8 mouse cellular contexts compared by ENCODE assay signal in genomic region chr1:146494681-146495331, GRCm38 (mm10). TPM values are rescaled to one million over a fixed set of nuclear protein-coding genes. Genes with fewer than 3 reads are reported as not detected.
DNase-seq lines count a peak whose midpoint lies in the region; ATAC-seq and TF ChIP-seq lines count a peak whose summit lies in the region.

TSS of gene Brinp3 (plus strand) at chr1:146494760.

- H3K4me2 ChIP-seq in lung, embryonic 15.5 days: peak within 1 kb of the TSS; percentile 46
- H3K4me2 ChIP-seq in hindbrain, postnatal 0 days (ENCODE audit: low read depth, low read length): peak within 1 kb of the TSS; percentile 80
- peak within 1 kb of the TSS; percentile 59 for H3K4me2 ChIP-seq in liver, postnatal 0 days (ENCODE audit: low read depth, low read length)
- peak within 1 kb of the TSS; percentile 56 for H3K4me2 ChIP-seq in stomach, embryonic 16.5 days (ENCODE audit: low read depth, low read length)

- peaks cover 39% of the 10 kb centered on the region for H3K27me3 ChIP-seq in lung, embryonic 15.5 days
- H3K27me3 ChIP-seq in embryonic facial prominence, embryonic 10.5 days (replicated peaks; ENCODE audit: low read depth, poor library complexity, severe bottlenecking): peaks cover 54% of the 10 kb centered on the region
- no peaks in the 10 kb centered on the region for H3K27me3 ChIP-seq in hindbrain, postnatal 0 days (ENCODE audit: insufficient read depth, low read length)
- peaks cover 23% of the 10 kb centered on the region for H3K27me3 ChIP-seq in liver, postnatal 0 days (ENCODE audit: insufficient read depth, low read length)
- peaks cover 11% of the 10 kb centered on the region; the same call in 1 of the 2 replicates for H3K27me3 ChIP-seq in stomach, embryonic 16.5 days (ENCODE audit: control insufficient read depth, insufficient read depth, low read length)
- no peaks in the 10 kb centered on the region for H3K27me3 ChIP-seq in thymus, adult 2 months (ENCODE audit: control insufficient read depth, insufficient read depth, low read length)

- H3K36me3 ChIP-seq in lung, embryonic 15.5 days: no peaks in the 10 kb centered on the region
- H3K36me3 ChIP-seq in embryonic facial prominence, embryonic 10.5 days (replicated peaks): no peaks in the 10 kb centered on the region
- no peaks in the 10 kb centered on the region for H3K36me3 ChIP-seq in hindbrain, postnatal 0 days (ENCODE audit: insufficient read depth, low read length)
- H3K36me3 ChIP-seq in liver, postnatal 0 days (replicated peaks; ENCODE audit: insufficient read depth, low read length): no peaks in the 10 kb centered on the region
- no peaks in the 10 kb centered on the region for H3K36me3 ChIP-seq in stomach, embryonic 16.5 days (ENCODE audit: control insufficient read depth, insufficient read depth, low read length)
- no peaks in the 10 kb centered on the region for H3K36me3 ChIP-seq in thymus, adult 2 months (ENCODE audit: control insufficient read depth, insufficient read depth, low read length)

- TF ChIP-seq POLR2A in thymus, adult 2 months (IDR thresholded peaks at IDR 0.05; ENCODE audit: control insufficient read depth, extremely low read depth, insufficient read depth, low read length, poor library complexity): no peak

- no peak for TF ChIP-seq EP300 in liver, postnatal 0 days (IDR thresholded peaks at IDR 0.05; ENCODE audit: low read depth)

- no peak within 1 kb of the TSS for H3K27ac ChIP-seq in lung, embryonic 15.5 days
- no peak within 1 kb of the TSS for H3K27ac ChIP-seq in embryonic facial prominence, embryonic 10.5 days (replicated peaks)
- peak within 1 kb of the TSS; percentile 78 for H3K27ac ChIP-seq in hindbrain, postnatal 0 days
- no peak within 1 kb of the TSS for H3K27ac ChIP-seq in liver, postnatal 0 days (ENCODE audit: low read depth)
- no peak within 1 kb of the TSS for H3K27ac ChIP-seq in stomach, embryonic 16.5 days (ENCODE audit: low read length)
- H3K27ac ChIP-seq in thymus, adult 2 months (ENCODE audit: control insufficient read depth, insufficient read depth, low read length): no peak within 1 kb of the TSS

- H3K4me1 ChIP-seq in lung, embryonic 15.5 days: peaks cover 8% of the 10 kb centered on the region; the same call in 1 of the 2 replicates
- peaks cover 23% of the 10 kb centered on the region for H3K4me1 ChIP-seq in embryonic facial prominence, embryonic 10.5 days
- H3K4me1 ChIP-seq in hindbrain, postnatal 0 days (ENCODE audit: insufficient read depth, low read length): 0 out of 2 replicates have a peak, but pooled peaks cover 3% of the 10 kb centered on the region
- H3K4me1 ChIP-seq in liver, postnatal 0 days (ENCODE audit: insufficient read depth): 0 out of 2 replicates have a peak, but pooled peaks cover 2% of the 10 kb centered on the region
- no peaks in the 10 kb centered on the region for H3K4me1 ChIP-seq in stomach, embryonic 16.5 days (ENCODE audit: control insufficient read depth, insufficient read depth, low read length)
- H3K4me1 ChIP-seq in thymus, adult 2 months (replicated peaks; ENCODE audit: control insufficient read depth, insufficient read depth, low read length): no peaks in the 10 kb centered on the region

- no peaks in the 10 kb centered on the region for H3K9me3 ChIP-seq in lung, embryonic 15.5 days
- no peaks in the 10 kb centered on the region for H3K9me3 ChIP-seq in embryonic facial prominence, embryonic 10.5 days
- H3K9me3 ChIP-seq in hindbrain, postnatal 0 days (ENCODE audit: low read length): no peaks in the 10 kb centered on the region
- H3K9me3 ChIP-seq in liver, postnatal 0 days (ENCODE audit: low read length): no peaks in the 10 kb centered on the region
- H3K9me3 ChIP-seq in stomach, embryonic 16.5 days (replicated peaks; ENCODE audit: control insufficient read depth, low read length): no peaks in the 10 kb centered on the region

- no peak for ATAC-seq in lung, embryonic 15.5 days (ENCODE audit: borderline replicate concordance, extremely low read depth, low FRiP score, low TSS enrichment)
- peak; percentile 46 for ATAC-seq in hindbrain, postnatal 0 days
- no peak for ATAC-seq in liver, postnatal 0 days
- ATAC-seq in stomach, embryonic 16.5 days (ENCODE audit: insufficient read depth, low FRiP score): no peak

- 3% methylated on average over 19 of the region's 19 CpGs for WGBS in lung, embryonic 15.5 days
- 2% methylated on average over 19 of the region's 19 CpGs for WGBS in embryonic facial prominence, embryonic 10.5 days
- whole genome bisulfite sequencing in hindbrain, postnatal 0 days: 2% methylated on average over 19 of the region's 19 CpGs
- WGBS in liver, postnatal 0 days (ENCODE audit: insufficient replicate concordance): 2% methylated on average over 19 of the region's 19 CpGs
- WGBS in stomach, embryonic 16.5 days: 1% methylated on average over 19 of the region's 19 CpGs
- 6% methylated on average over 19 of the region's 19 CpGs for WGBS in thymus, adult 2 months

- no peak within 1 kb of the TSS for H3K9ac ChIP-seq in lung, embryonic 15.5 days
- H3K9ac ChIP-seq in hindbrain, postnatal 0 days (replicated peaks; ENCODE audit: low read length): peak within 1 kb of the TSS; percentile 77
- no peak within 1 kb of the TSS for H3K9ac ChIP-seq in liver, postnatal 0 days (replicated peaks)
- H3K9ac ChIP-seq in stomach, embryonic 16.5 days (ENCODE audit: low read length): peak within 1 kb of the TSS; percentile 46; the same call in 1 of the 2 replicates

- no peak for TF ChIP-seq CTCF in hindbrain, postnatal 0 days (IDR thresholded peaks at IDR 0.05; ENCODE audit: low read depth)
- TF ChIP-seq CTCF in liver, postnatal 0 days (IDR thresholded peaks at IDR 0.05; ENCODE audit: low read depth): no peak
- TF ChIP-seq CTCF in thymus, adult 2 months (IDR thresholded peaks at IDR 0.05; ENCODE audit: borderline replicate concordance, control insufficient read depth, extremely low read depth, insufficient read depth, low read length, poor library complexity): no peak

- peak within 1 kb of the TSS; percentile 8; the same call in 1 of the 2 replicates for H3K4me3 ChIP-seq in lung, embryonic 15.5 days
- peak within 1 kb of the TSS; percentile 48 for H3K4me3 ChIP-seq in embryonic facial prominence, embryonic 10.5 days
- peak within 1 kb of the TSS; percentile 67 for H3K4me3 ChIP-seq in hindbrain, postnatal 0 days (ENCODE audit: low read length)
- peak within 1 kb of the TSS; percentile 17; the same call in 1 of the 2 replicates for H3K4me3 ChIP-seq in liver, postnatal 0 days (ENCODE audit: low read depth, low read length)
- H3K4me3 ChIP-seq in stomach, embryonic 16.5 days (replicated peaks; ENCODE audit: low read length): peak within 1 kb of the TSS; percentile 41
- H3K4me3 ChIP-seq in thymus, adult 2 months (ENCODE audit: control insufficient read depth, insufficient read depth, low read length): no peak within 1 kb of the TSS

- DNase-seq in lung, postnatal 10 days: no peak
- peak; percentile 24 for DNase-seq in embryonic facial prominence, embryonic 10.5 days (ENCODE audit: low spot score)
- peak; percentile 55 for DNase-seq in hindbrain, postnatal 0 days (ENCODE audit: low spot score)
- no peak for DNase-seq in liver, postnatal 0 days
- no peak for DNase-seq in thymus, adult 2 months
- no peak for DNase-seq in MN1 (ENCODE audit: low spot score)

RNA-seq across cellular contexts. Expression of gene Brinp3, which starts in this region (rescaled TPM):
- 0.06 and 0.11 TPM in 2 replicates for polyA plus RNA-seq in lung, embryonic 15.5 days (2015; fragmentation: Nextera tagmentation; extraction: Ambion mirVana)
- polyA plus RNA-seq in embryonic facial prominence, embryonic 10.5 days (2016; fragmentation: Nextera tagmentation; extraction: Ambion mirVana): 0.06 and 0.32 TPM in 2 replicates
- total RNA-seq in hindbrain, postnatal 0 days (2014; rRNA removed): 56.0 and 57.1 TPM in 2 replicates
- polyA plus RNA-seq in hindbrain, postnatal 0 days (2015; fragmentation: Nextera tagmentation; extraction: Ambion mirVana): 40.7 and 44.5 TPM in 2 replicates
- polyA plus RNA-seq in liver, postnatal 0 days (2015; fragmentation: Nextera tagmentation; extraction: Ambion mirVana): not detected in 2 replicates
- 1.7 and 2.1 TPM in 2 replicates for polyA plus RNA-seq in stomach, embryonic 16.5 days (2015; fragmentation: Nextera tagmentation; extraction: Ambion mirVana)
- polyA plus RNA-seq in thymus, adult 2 months (2012; rRNA removed): 0.10 and 0.12 TPM in 2 replicates

Comparison
In these comparisons a context has a peak if more than half of its experiments do, and no peak if none do; other contexts are left out.
1. RNA of gene Brinp3 (polyA plus RNA-seq): 40.7 to 44.5 TPM in hindbrain, postnatal 0 days; 1.7 to 2.1 TPM in stomach, embryonic 16.5 days, 0.06 to 0.32 TPM in embryonic facial prominence, embryonic 10.5 days, 0.10 to 0.12 TPM in thymus, adult 2 months, 0.06 to 0.11 TPM in lung, embryonic 15.5 days and not detected in liver, postnatal 0 days; every median in the first group is over 10 times any median in the second.
2. Peak in DNase-seq and H3K4me3 ChIP-seq in embryonic facial prominence, embryonic 10.5 days; RNA of the gene not detected or under 1 TPM.
3. H3K9ac ChIP-seq: peak in hindbrain, postnatal 0 days (single experiment) and stomach, embryonic 16.5 days (single experiment); none in lung, embryonic 15.5 days (single experiment) and liver, postnatal 0 days (single experiment).
4. Peak in every context shown above with its lines, with median percentiles within 50 percentile points of each other: H3K4me2 ChIP-seq.